Mouse (Mus musculus) neural tube, embryonic 11.5 days (tissue): Measurements from ENCODE around the gene Katnal1. TPM values are rescaled to one million over a fixed set of nuclear protein-coding genes. Genes with fewer than 3 reads are reported as not detected.

Source experiments
- ATAC-seq: fragments of 200-750 bp; cut with Nextera tagmentation; 2 replicates; pipeline ENCODE4 v1.8.0; 2017; ENCODE audit warnings: moderate number of reproducible peaks, mild to moderate bottlenecking, moderate TSS enrichment, moderate library complexity; ENCODE audit not compliant: insufficient read depth, low FRiP score, low TSS enrichment
- DNase-seq: peaks from one replicate; pipeline ENCODE4 v3.0.0-alpha.2; 2015; ENCODE audit warnings: low spot score
- H3K27ac ChIP-seq: fragments of 300-500 bp; sonication (generic); 2 replicates; pipeline ENCODE4 v1.5.1; 2014; ENCODE audit warnings: low read depth, mild to moderate bottlenecking, low read length
- H3K27me3 ChIP-seq: fragments of 300-500 bp; sonication (generic); 2 replicates; pipeline ENCODE4 v1.6.1; 2014; ENCODE audit warnings: mild to moderate bottlenecking, low read length, mixed read lengths; ENCODE audit not compliant: control insufficient read depth, insufficient read depth
- H3K36me3 ChIP-seq: fragments of 300-500 bp; sonication (generic); 2 replicates; pipeline ENCODE4 v1.6.1; 2014; ENCODE audit warnings: mild to moderate bottlenecking, low read length, moderate library complexity, mixed read lengths; ENCODE audit not compliant: control insufficient read depth, insufficient read depth
- H3K4me1 ChIP-seq: fragments of 300-500 bp; sonication (generic); 2 replicates; pipeline ENCODE4 v1.6.1; 2014; ENCODE audit warnings: low read length, mixed read lengths; ENCODE audit not compliant: control insufficient read depth, insufficient read depth
- H3K4me2 ChIP-seq: fragments of 300-500 bp; sonication (generic); 2 replicates; pipeline ENCODE4 v1.6.1; 2014; ENCODE audit warnings: low read depth, mild to moderate bottlenecking, moderate library complexity
- H3K4me3 ChIP-seq: fragments of 300-500 bp; sonication (generic); 2 replicates; pipeline ENCODE4 v1.5.1; 2014; ENCODE audit warnings: low read depth, low read length
- H3K9ac ChIP-seq: fragments of 300-500 bp; sonication (generic); 2 replicates; pipeline ENCODE4 v1.6.1; 2014; ENCODE audit warnings: mild to moderate bottlenecking, low read length
- H3K9me3 ChIP-seq: fragments of 300-500 bp; sonication (generic); 2 replicates; pipeline ENCODE4 v1.6.1; 2016; ENCODE audit warnings: low read length; ENCODE audit not compliant: control insufficient read depth
- WGBS: fragments of 180-500 bp; shearing (Covaris S2); extraction: QIAGEN DNeasy Blood & Tissue Kit; methylation state at CpG from one replicate; pipeline ENCODE4 v1.1.7; 2014; 5-methylcytosine and 5-hydroxymethylcytosine counted together
- polyA plus RNA-seq: library from polyadenylated mRNA; unstranded; fragments of >200 nt; fragmentation: Nextera tagmentation; extraction: Ambion mirVana; gene quantifications from 2 replicates; pipeline ENCODE4 v1.2.1, GENCODE M21; 2014

Katnal1 gene
- polyA plus RNA-seq, 1 experiment from 2014 or later = 23.4 TPM

DNA sequence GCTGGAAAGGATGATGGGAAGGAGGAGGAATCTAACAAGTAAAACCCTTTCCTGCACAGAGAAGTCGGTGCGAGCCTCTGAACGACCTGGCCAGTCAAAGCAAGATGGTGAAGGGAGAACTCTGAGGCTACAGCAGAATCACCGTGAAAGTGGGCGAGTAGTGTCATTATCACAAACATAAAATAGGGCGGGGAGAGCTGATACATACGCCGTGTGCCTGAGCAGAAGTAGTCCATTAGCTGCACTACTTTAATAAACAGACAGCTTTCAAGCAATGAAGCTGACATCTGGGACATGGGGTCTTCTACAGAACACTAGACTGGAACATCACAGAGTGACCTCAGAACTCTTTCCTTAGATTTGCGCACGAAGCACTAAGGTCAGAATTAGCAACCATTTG is 32.6 kb downstream of the Katnal1 start:
- Histone ChIP-seq H3K27ac (no peak overlapping the region), H3K27me3 (no peaks in the 10 kb centered on the region), H3K4me2 (no peak overlapping the region), H3K9ac (no peak overlapping the region), H3K4me1 (no peaks in the 10 kb centered on the region), H3K36me3 (peaks cover 3% of the 10 kb centered on the region; the same call in 1 of the 2 replicates), H3K9me3 (no peaks in the 10 kb centered on the region), H3K4me3 (no peak overlapping the region)
- DNase-seq (no peak), ATAC-seq (no peak)
- 84% methylated on average over 10 of the region's 10 CpGs for WGBS

DNA sequence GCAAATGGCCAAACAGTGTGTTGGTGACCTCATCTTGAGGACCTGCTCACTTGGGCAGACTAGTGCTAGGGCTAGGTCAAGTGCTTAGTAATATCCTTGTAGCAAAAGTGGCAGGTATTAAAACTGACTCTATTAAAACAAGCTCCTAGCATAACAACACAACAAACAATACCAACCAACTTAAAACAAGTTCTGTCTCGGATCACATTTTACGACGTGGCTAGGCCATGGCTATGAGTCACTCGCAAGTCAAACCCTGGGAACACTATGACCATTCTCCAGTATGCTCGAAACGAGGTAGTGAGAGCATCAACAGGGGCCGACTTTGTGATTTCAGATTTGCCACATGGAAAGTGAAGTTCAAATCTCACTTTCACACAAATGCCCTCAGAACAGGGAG is 33.3 kb downstream of the Katnal1 start:
- no peak overlapping the region for H3K9ac ChIP-seq
- no peaks in the 10 kb centered on the region for H3K9me3 ChIP-seq
- ATAC-seq = no peak
- H3K4me3 ChIP-seq = no peak overlapping the region
- H3K4me2 ChIP-seq = no peak overlapping the region
- peaks cover 6% of the 10 kb centered on the region for H3K36me3 ChIP-seq
- H3K27me3 ChIP-seq = no peaks in the 10 kb centered on the region
- H3K27ac ChIP-seq = no peak overlapping the region
- WGBS = 80% methylated on average over 7 of the region's 7 CpGs
- H3K4me1 ChIP-seq = no peaks in the 10 kb centered on the region
- no peak for DNase-seq

DNA sequence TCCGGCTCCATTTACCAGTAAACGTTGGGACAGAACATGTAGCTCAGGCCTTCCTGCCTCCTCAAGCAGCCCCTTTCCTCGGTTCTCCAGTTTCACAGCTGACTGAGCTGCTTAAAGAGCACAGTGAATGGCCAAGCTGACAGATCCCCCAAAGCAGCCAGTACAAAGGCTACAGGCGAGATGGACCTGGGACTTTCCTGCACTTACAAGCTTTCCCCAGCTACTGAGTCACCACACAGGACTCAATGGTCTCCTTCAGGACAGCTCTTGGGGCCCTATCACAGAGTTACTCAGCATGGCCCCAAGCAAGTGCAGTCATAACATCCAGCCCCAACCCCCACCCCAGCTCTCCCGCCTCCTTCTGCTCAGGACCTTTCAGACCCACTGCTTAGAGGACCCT is 34.1 kb downstream of the Katnal1 start:
- DNase-seq = no peak
- 55% methylated on average over 5 of the region's 5 CpGs for WGBS
- Histone ChIP-seq H3K27ac (no peak overlapping the region), H3K4me2 (no peak overlapping the region), H3K27me3 (no peaks in the 10 kb centered on the region), H3K4me3 (no peak overlapping the region), H3K4me1 (no peaks in the 10 kb centered on the region), H3K9ac (no peak overlapping the region), H3K9me3 (no peaks in the 10 kb centered on the region), H3K36me3 (peaks cover 8% of the 10 kb centered on the region)
- no peak for ATAC-seq

DNA sequence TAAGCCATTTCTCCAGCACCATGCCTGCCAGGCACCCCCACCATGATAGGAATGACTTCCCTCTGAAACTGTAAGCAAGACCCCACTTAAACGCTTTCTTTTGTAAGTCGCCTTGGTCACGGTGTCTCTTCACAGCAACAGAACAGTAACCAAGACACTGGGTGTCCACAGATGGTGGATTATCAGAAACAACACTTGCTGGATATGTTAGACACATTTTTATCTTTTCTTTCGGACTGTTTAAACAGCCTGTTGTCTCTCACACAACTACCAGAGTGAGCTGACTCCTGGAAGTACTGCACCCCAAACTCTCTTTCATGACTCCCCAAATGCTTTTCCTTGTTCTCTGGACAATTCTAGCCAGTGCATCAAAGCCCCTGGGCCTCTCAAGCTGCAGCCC is 38.9 kb downstream of the Katnal1 start:
- ATAC-seq = no peak
- H3K36me3 ChIP-seq = peaks cover 8% of the 10 kb centered on the region

DNA sequence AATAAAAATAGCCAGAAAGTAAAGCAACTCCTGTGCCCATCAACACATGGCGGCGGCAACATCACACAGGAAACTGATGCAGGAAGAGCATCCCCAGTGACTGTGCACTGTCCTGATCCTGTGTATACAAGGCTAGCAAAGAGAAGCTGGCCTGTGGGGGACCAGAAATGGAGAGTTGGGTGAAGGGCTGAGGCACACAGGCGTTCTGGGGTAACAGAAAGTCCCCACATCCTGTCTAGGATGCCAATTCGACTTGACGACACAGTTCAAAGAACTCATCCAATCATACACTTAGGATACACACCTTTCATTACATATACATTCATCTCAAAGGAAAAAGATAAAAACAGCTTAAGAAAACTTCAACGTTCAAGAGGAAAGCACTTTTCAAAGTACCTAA is 41.1 kb downstream of the Katnal1 start:
- Histone ChIP-seq H3K4me3 (no peak overlapping the region), H3K27ac (no peak overlapping the region), H3K27me3 (no peaks in the 10 kb centered on the region), H3K9ac (no peak overlapping the region), H3K4me2 (no peak overlapping the region), H3K36me3 (peaks cover 8% of the 10 kb centered on the region), H3K4me1 (0 out of 2 replicates have a peak, but pooled peaks cover 2% of the 10 kb centered on the region), H3K9me3 (no peaks in the 10 kb centered on the region)
- DNase-seq (no peak), ATAC-seq (no peak)
- 89% methylated on average over 6 of the region's 6 CpGs for WGBS

More for the DNA sequence above, 38.9 kb downstream of the Katnal1 start:
- WGBS = 95% methylated on average over 4 of the region's 4 CpGs
- no peak overlapping the region for H3K4me2 ChIP-seq
- no peaks in the 10 kb centered on the region for H3K27me3 ChIP-seq
- no peak overlapping the region for H3K27ac ChIP-seq
- H3K4me3 ChIP-seq = no peak overlapping the region
- H3K9ac ChIP-seq = no peak overlapping the region
- no peak for DNase-seq
- H3K9me3 ChIP-seq = no peaks in the 10 kb centered on the region
- H3K4me1 ChIP-seq = 0 out of 2 replicates have a peak, but pooled peaks cover 2% of the 10 kb centered on the region

DNA sequence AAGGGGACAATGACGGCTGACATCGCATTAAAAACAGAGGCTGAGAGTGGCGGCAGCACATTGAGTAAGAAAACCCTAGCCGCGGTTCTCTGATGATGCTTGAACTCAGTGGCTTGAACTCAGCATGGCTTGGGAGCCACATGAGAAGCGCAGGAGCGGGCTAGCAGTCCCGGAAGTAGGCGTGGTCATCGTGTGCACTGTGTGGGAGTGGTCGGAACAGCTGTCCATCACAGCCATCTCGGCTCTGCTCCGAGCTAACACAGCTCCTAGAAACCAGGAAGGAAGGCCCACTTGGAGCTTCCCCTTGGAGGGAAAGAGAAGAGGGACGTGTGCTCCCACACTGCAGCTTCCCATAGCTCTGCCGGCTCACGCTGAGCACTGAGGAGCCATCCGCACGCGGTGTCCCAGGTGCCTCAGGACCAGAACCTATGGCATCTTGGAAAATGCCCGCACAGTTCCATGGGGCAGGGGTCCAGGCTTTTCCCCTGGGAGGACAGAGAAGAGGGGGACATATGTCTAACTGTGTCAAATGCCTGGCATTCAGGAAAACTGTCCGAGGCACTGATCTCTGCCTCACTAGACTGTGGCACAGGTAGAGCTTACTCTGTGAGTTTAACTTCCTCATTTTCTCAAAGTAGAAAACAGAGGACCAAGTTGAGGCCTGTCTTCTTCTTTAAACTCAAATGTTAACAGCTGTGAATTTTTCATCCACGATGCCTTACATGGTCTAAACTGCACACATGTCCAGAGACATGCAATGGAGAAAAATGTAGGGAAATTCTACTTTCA is 43.1 kb downstream of the Katnal1 start:
- Histone ChIP-seq H3K27me3 (no peaks in the 10 kb centered on the region), H3K4me3 (no peak overlapping the region), H3K36me3 (peaks cover 4% of the 10 kb centered on the region), H3K4me1 (0 out of 2 replicates have a peak, but pooled peaks cover 2% of the 10 kb centered on the region), H3K9me3 (no peaks in the 10 kb centered on the region), H3K27ac (no peak overlapping the region), H3K9ac (0 out of 2 replicates have a peak overlapping the region, but pooled peaks have one; percentile 39), H3K4me2 (peak overlapping the region; percentile 21; the same call in 1 of the 2 replicates)
- 34% methylated on average over 22 of the region's 22 CpGs for WGBS
- ATAC-seq = peak; percentile 86
- peak; percentile 75 for DNase-seq

DNA sequence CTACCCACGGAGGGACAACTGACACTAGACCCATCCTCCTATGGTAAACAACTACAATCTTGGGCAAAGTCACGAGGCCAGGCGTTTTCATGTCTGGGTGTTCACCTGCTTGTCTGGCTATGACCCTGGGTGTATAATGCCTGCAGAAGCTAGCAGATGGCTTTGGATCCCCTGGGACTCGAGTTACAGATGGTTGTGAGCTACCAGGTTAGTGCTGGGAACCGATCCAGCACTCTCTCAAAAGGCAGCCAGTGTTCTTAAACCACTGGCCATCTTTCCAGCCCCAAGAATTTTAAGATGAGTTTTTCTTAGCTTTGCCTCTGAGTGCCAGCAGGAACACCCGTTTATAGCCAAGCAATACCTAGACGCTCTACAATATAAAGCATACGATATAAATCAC is 45.4 kb downstream of the Katnal1 start:
- 89% methylated on average over 8 of the region's 8 CpGs for WGBS
- ATAC-seq (no peak), DNase-seq (no peak)
- Histone ChIP-seq H3K9me3 (no peaks in the 10 kb centered on the region), H3K4me3 (no peak overlapping the region), H3K27ac (no peak overlapping the region), H3K27me3 (no peaks in the 10 kb centered on the region), H3K4me1 (0 out of 2 replicates have a peak, but pooled peaks cover 2% of the 10 kb centered on the region), H3K36me3 (peaks cover 7% of the 10 kb centered on the region; the same call in 1 of the 2 replicates), H3K4me2 (no peak overlapping the region), H3K9ac (no peak overlapping the region)

DNA sequence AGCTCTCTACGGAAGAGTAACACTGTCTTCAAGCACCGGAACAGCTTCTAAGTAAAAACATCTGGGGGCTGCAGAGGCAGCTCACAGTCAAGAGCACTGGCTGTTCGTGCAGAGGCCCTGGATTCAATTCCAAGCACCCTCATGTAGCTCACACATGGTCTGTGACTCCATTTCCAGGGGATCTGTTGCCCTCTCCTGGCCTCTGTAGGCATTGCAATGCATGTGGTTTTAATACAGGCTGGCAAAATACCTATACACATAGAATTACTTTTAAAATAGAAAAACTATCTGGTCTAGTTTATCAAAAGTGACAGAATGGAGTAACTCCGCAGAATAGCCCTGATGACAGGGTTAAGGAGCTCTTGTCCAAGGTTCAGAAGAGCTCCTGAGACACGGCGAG is 49.9 kb downstream of the Katnal1 start:
- DNase-seq (no peak), ATAC-seq (no peak)
- H3K27ac ChIP-seq = no peak overlapping the region
- H3K36me3 ChIP-seq = peaks cover 7% of the 10 kb centered on the region; the same call in 1 of the 2 replicates
- no peak overlapping the region for H3K4me3 ChIP-seq
- no peaks in the 10 kb centered on the region for H3K27me3 ChIP-seq
- H3K9ac ChIP-seq = no peak overlapping the region
- no peaks in the 10 kb centered on the region for H3K4me1 ChIP-seq
- H3K4me2 ChIP-seq = no peak overlapping the region
- WGBS = 84% methylated on average over 6 of the region's 6 CpGs
- H3K9me3 ChIP-seq = no peaks in the 10 kb centered on the region

DNA sequence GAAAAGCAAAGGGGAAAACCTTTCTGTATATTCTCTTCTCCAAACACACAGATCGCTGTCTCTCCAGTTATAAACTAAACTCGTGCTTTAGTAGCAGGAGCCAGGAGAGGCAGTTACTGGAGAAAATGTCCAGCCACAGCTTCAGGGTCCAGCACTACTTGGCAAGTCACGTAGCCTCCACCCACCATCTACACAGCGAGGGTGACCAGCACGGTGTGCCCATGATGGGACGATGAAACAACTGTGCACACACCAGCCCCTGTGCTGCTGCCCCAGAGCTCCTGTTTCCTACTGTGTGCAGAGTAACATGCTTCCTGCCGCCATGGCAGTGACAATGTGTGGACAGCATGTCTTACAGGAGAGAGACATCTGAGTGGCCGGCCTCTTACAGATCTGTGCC is 56.0 kb downstream of the Katnal1 start:
- DNase-seq (no peak), ATAC-seq (no peak)
- no peak overlapping the region for H3K4me3 ChIP-seq
- no peaks in the 10 kb centered on the region for H3K36me3 ChIP-seq
- 89% methylated on average over 8 of the region's 8 CpGs for WGBS
- H3K4me2 ChIP-seq = no peak overlapping the region
- no peak overlapping the region for H3K9ac ChIP-seq
- no peak overlapping the region for H3K27ac ChIP-seq
- no peaks in the 10 kb centered on the region for H3K27me3 ChIP-seq
- no peaks in the 10 kb centered on the region for H3K9me3 ChIP-seq
- no peaks in the 10 kb centered on the region for H3K4me1 ChIP-seq
